Mouse (Mus musculus) E14TG2a.4 (cell line): ENCODE measurements around the gene Pax2.

ENCODE experiments used
- H3K27me3 ChIP-seq: 2 replicates; pipeline ENCODE4 v1.6.1; 2014; ENCODE audit warnings: low read length, control low read depth; ENCODE audit not compliant: insufficient read depth
- H3K36me3 ChIP-seq: 2 replicates; pipeline ENCODE4 v1.6.1; 2014; ENCODE audit warnings: low read length, control low read depth; ENCODE audit not compliant: insufficient read depth
- H3K4me1 ChIP-seq: replicated peaks from 2 replicates; pipeline ENCODE4 v1.6.1; 2014; ENCODE audit warnings: low read depth, low read length, control low read depth
- H3K4me3 ChIP-seq: replicated peaks from 2 replicates; pipeline ENCODE4 v1.5.1; 2014; ENCODE audit warnings: mild to moderate bottlenecking, low read length
- H3K9me3 ChIP-seq: 2 replicates; pipeline ENCODE4 v1.6.1; 2014; ENCODE audit warnings: low read length, control low read depth
- CTCF ChIP-seq: conservative IDR thresholded peaks from 2 replicates; pipeline ENCODE4 v1.5.1; 2014; ENCODE audit warnings: low read length
- NANOG ChIP-seq: IDR thresholded peaks from 2 replicates; pipeline ENCODE4 v1.6.1; 2014; ENCODE audit warnings: borderline replicate concordance, low read length, mixed read lengths
- POU5F1 ChIP-seq: IDR thresholded peaks from 2 replicates; pipeline ENCODE4 v1.6.1; 2014; ENCODE audit warnings: low read length, borderline replicate concordance

Pax2 gene

GRCm38 (mm10) chr19:44755693-44756420 is at the start of gene Pax2:
Gene Pax2, plus strand, starts transcription at chr19:44756045.
- Histone ChIP-seq H3K4me3 (peak within 1 kb of the TSS; percentile 74), H3K27me3 (peaks cover 99% of the 10 kb centered on the region), H3K36me3 (no peaks in the 10 kb centered on the region), H3K9me3 (no peaks in the 10 kb centered on the region), H3K4me1 (peaks cover 74% of the 10 kb centered on the region)
- TF ChIP-seq CTCF (no peak), POU5F1 (no peak), NANOG (no peak)

DNA sequence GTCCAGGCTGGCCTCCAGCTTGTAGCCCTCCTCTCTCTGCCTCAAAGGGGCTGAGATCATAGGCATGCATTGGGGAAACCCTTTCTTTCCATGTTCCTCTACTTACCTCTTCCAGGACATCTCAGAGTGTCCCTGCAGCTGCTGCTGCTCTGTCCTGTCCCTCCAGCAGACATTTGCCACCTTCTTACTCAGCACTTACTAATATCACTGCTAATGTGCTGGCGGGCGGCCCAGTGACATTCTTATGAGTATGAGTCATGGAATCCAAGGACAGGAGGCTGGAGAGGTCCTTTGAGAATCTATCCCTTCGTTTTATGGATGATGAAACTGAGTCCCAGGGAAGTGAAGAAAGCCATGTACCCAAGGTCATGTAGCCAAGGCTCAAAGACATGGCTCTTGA is 47.0 kb upstream of the Pax2 start:
- no peak for TF ChIP-seq NANOG
- no peak for TF ChIP-seq POU5F1
- TF ChIP-seq CTCF: no peak

GRCm38 (mm10) chr19:44716731-44717600 is 38.9 kb upstream of the Pax2 start:
- TF ChIP-seq CTCF: no peak
- no peak for TF ChIP-seq NANOG
- TF ChIP-seq POU5F1: no peak
- H3K27me3 ChIP-seq: peaks cover 3% of the 10 kb centered on the region
- peaks cover 28% of the 10 kb centered on the region for H3K9me3 ChIP-seq
- peaks cover 54% of the 10 kb centered on the region for H3K4me1 ChIP-seq
- no peaks in the 10 kb centered on the region for H3K36me3 ChIP-seq
- H3K4me3 ChIP-seq: peak overlapping the region; percentile 61

More for the DNA sequence above, 47.0 kb upstream of the Pax2 start:
- H3K4me1 ChIP-seq: peaks cover 23% of the 10 kb centered on the region
- H3K4me3 ChIP-seq: no peak overlapping the region
- H3K9me3 ChIP-seq: peaks cover 20% of the 10 kb centered on the region
- peaks cover 8% of the 10 kb centered on the region; the same call in 1 of the 2 replicates for H3K27me3 ChIP-seq
- H3K36me3 ChIP-seq: no peaks in the 10 kb centered on the region

- peak overlapping the region; percentile 81 for H3K4me3 ChIP-seq
- H3K9me3 ChIP-seq: peaks cover 2% of the 10 kb centered on the region; the same call in 1 of the 2 replicates
- H3K36me3 ChIP-seq: no peaks in the 10 kb centered on the region
- peak; percentile 88 for TF ChIP-seq NANOG
- no peak for TF ChIP-seq CTCF
- peaks cover 72% of the 10 kb centered on the region for H3K4me1 ChIP-seq
- H3K27me3 ChIP-seq: peaks cover 22% of the 10 kb centered on the region
Measured at GRCm38 (mm10) chr19:44719292-44720193, 36.3 kb upstream of the Pax2 start.

- H3K27me3 ChIP-seq: peaks cover 26% of the 10 kb centered on the region
- H3K4me3 ChIP-seq: peak overlapping the region; percentile 81
- no peaks in the 10 kb centered on the region for H3K36me3 ChIP-seq
- no peaks in the 10 kb centered on the region for H3K9me3 ChIP-seq
- H3K4me1 ChIP-seq: peaks cover 78% of the 10 kb centered on the region
- TF ChIP-seq NANOG: no peak
- no peak for TF ChIP-seq POU5F1
- no peak for TF ChIP-seq CTCF
Measured at GRCm38 (mm10) chr19:44720194-44720521, 35.7 kb upstream of the Pax2 start.

- Histone ChIP-seq H3K4me1 (peaks cover 59% of the 10 kb centered on the region), H3K36me3 (no peaks in the 10 kb centered on the region), H3K4me3 (peak overlapping the region; percentile 64), H3K9me3 (no peaks in the 10 kb centered on the region), H3K27me3 (peaks cover 28% of the 10 kb centered on the region)
- TF ChIP-seq NANOG (no peak), CTCF (no peak), POU5F1 (no peak)
Measured at GRCm38 (mm10) chr19:44723611-44724440, 32.0 kb upstream of the Pax2 start.

GRCm38 (mm10) chr19:44725951-44726791 is 29.7 kb upstream of the Pax2 start:
- H3K9me3 ChIP-seq: no peaks in the 10 kb centered on the region
- no peaks in the 10 kb centered on the region for H3K36me3 ChIP-seq
- H3K4me3 ChIP-seq: peak overlapping the region; percentile 80
- TF ChIP-seq POU5F1: no peak
- TF ChIP-seq NANOG: no peak
- TF ChIP-seq CTCF: no peak
- peaks cover 43% of the 10 kb centered on the region for H3K27me3 ChIP-seq
- H3K4me1 ChIP-seq: peaks cover 38% of the 10 kb centered on the region
